Mouse (Mus musculus) embryonic fibroblast, embryonic 13.5 days (primary cell): ENCODE data around the gene Bola3. TPM values are rescaled to one million over a fixed set of nuclear protein-coding genes. Genes with fewer than 3 reads are reported as not detected.

Source experiments
- H3K27ac ChIP-seq: 2 replicates; pipeline ENCODE4 v1.5.1; 2012; ENCODE audit warnings: low read length, control low read depth, inconsistent platforms; ENCODE audit not compliant: insufficient read depth
- H3K4me1 ChIP-seq: 2 replicates; pipeline ENCODE4 v1.6.1; 2011; ENCODE audit warnings: low read length; ENCODE audit not compliant: control insufficient read depth, insufficient read depth
- H3K4me3 ChIP-seq: 2 replicates; pipeline ENCODE4 v1.5.1; 2011; ENCODE audit warnings: mild to moderate bottlenecking, control low read depth, low read length; ENCODE audit not compliant: insufficient read depth
- CTCF ChIP-seq: IDR thresholded peaks from 2 replicates; pipeline ENCODE4 v1.5.1; 2011; ENCODE audit warnings: mild to moderate bottlenecking, control low read depth, low read length, moderate library complexity, borderline replicate concordance; ENCODE audit not compliant: insufficient read depth
- POLR2A ChIP-seq: IDR thresholded peaks from 2 replicates; pipeline ENCODE4 v1.6.1; 2011; ENCODE audit warnings: low read depth, mild to moderate bottlenecking, control low read depth, low read length, moderate library complexity
- polyA plus RNA-seq: library from polyadenylated mRNA; stranded (reverse); fragments of >200 nt; gene quantifications from 2 replicates; pipeline ENCODE4 v1.2.4, GENCODE M21; 2011; ENCODE audit warnings: low read depth; ENCODE audit not compliant: missing spikeins, insufficient read length

Gene Bola3
- polyA plus RNA-seq, 1 experiment: 88.1 TPM

- TF ChIP-seq CTCF (no peak), POLR2A (no peak)
- no peak overlapping the region for H3K27ac ChIP-seq
- H3K4me1 ChIP-seq: no peaks in the 10 kb centered on the region
- no peak overlapping the region for H3K4me3 ChIP-seq
Measured at GRCm38 (mm10) chr6:83394122-83394521, 45.2 kb downstream of the Bola3 start.

GRCm38 (mm10) chr6:83395544-83396229 is 46.7 kb downstream of the Bola3 start:
- Histone ChIP-seq H3K27ac (no peak overlapping the region), H3K4me3 (no peak overlapping the region), H3K4me1 (no peaks in the 10 kb centered on the region)
- TF ChIP-seq CTCF (no peak), POLR2A (no peak)

- H3K4me3 ChIP-seq: no peak overlapping the region
- no peaks in the 10 kb centered on the region for H3K4me1 ChIP-seq
- no peak overlapping the region for H3K27ac ChIP-seq
- TF ChIP-seq POLR2A (no peak), CTCF (no peak)
Measured at GRCm38 (mm10) chr6:83396711-83397110, 47.8 kb downstream of the Bola3 start.

- no peak overlapping the region for H3K4me3 ChIP-seq
- H3K27ac ChIP-seq: no peak overlapping the region
- TF ChIP-seq POLR2A (no peak), CTCF (no peak)
- H3K4me1 ChIP-seq: no peaks in the 10 kb centered on the region
Measured at GRCm38 (mm10) chr6:83397728-83398127, 48.8 kb downstream of the Bola3 start.

GRCm38 (mm10) chr6:83399790-83400189 is 50.8 kb downstream of the Bola3 start:
- no peaks in the 10 kb centered on the region for H3K4me1 ChIP-seq

GRCm38 (mm10) chr6:83403481-83403880 is 54.5 kb downstream of the Bola3 start:
- TF ChIP-seq CTCF (no peak), POLR2A (no peak)
- no peak overlapping the region for H3K4me3 ChIP-seq
- no peak overlapping the region for H3K27ac ChIP-seq
- no peaks in the 10 kb centered on the region for H3K4me1 ChIP-seq

More at GRCm38 (mm10) chr6:83399790-83400189, 50.8 kb downstream of the Bola3 start:
- Histone ChIP-seq H3K27ac (no peak overlapping the region), H3K4me3 (no peak overlapping the region)
- no peak for TF ChIP-seq POLR2A
- no peak for TF ChIP-seq CTCF

GRCm38 (mm10) chr6:83404571-83404970 is 55.6 kb downstream of the Bola3 start:
- H3K4me1 ChIP-seq: no peaks in the 10 kb centered on the region
- H3K27ac ChIP-seq: no peak overlapping the region
- no peak for TF ChIP-seq POLR2A
- no peak for TF ChIP-seq CTCF
- H3K4me3 ChIP-seq: no peak overlapping the region

- Histone ChIP-seq H3K4me3 (no peak overlapping the region), H3K27ac (no peak overlapping the region), H3K4me1 (no peaks in the 10 kb centered on the region; the same call in 1 of the 2 replicates)
- TF ChIP-seq CTCF (no peak), POLR2A (no peak)
Measured at GRCm38 (mm10) chr6:83405511-83406064, 56.6 kb downstream of the Bola3 start.

- Histone ChIP-seq H3K27ac (peak overlapping the region; percentile 59), H3K4me1 (peaks cover 3% of the 10 kb centered on the region; the same call in 1 of the 2 replicates), H3K4me3 (no peak overlapping the region)
- TF ChIP-seq POLR2A (no peak), CTCF (no peak)
Measured at GRCm38 (mm10) chr6:83408510-83408909, 59.6 kb downstream of the Bola3 start.

Other genes starting within 250 kb of the Bola3 start
- gene Ccdc142, start 247.5 kb upstream of the Bola3 start, polyA plus RNA-seq: 0.60 TPM in 1 of 2 replicates, not detected in the other
- 1.2 and 1.9 TPM in 2 replicates for gene Gm42688, start 247.5 kb upstream of the Bola3 start, polyA plus RNA-seq
- gene Mrpl53, start 240.1 kb upstream of the Bola3 start, polyA plus RNA-seq: 41.9 and 42.7 TPM in 2 replicates
- gene Mogs, start 233.7 kb upstream of the Bola3 start, polyA plus RNA-seq: 28.0 TPM in 2 replicates
- 37.3 and 44.5 TPM in 2 replicates for gene Wbp1, start 227.6 kb upstream of the Bola3 start, polyA plus RNA-seq
- gene Ino80b, start 223.7 kb upstream of the Bola3 start, polyA plus RNA-seq: 6.6 and 7.4 TPM in 2 replicates
- gene Rtkn, start 213.7 kb upstream of the Bola3 start, polyA plus RNA-seq: 13.4 and 15.4 TPM in 2 replicates
- gene Wdr54, start 192.8 kb upstream of the Bola3 start, polyA plus RNA-seq: 5.4 TPM in 2 replicates
- 0.51 and 0.70 TPM in 2 replicates for gene 1700003E16Rik, start 192.7 kb upstream of the Bola3 start, polyA plus RNA-seq
- 92.5 and 98.8 TPM in 2 replicates for gene Dctn1, start 183.2 kb upstream of the Bola3 start, polyA plus RNA-seq
- not detected in 2 replicates for gene Slc4a5, start 129.3 kb upstream of the Bola3 start, polyA plus RNA-seq
- 123 and 138 TPM in 2 replicates for gene Mthfd2, start 23.2 kb upstream of the Bola3 start, polyA plus RNA-seq
- 139 and 148 TPM in 2 replicates for gene Mob1a, start 23.1 kb upstream of the Bola3 start, polyA plus RNA-seq
- gene Tet3, start 109.9 kb downstream of the Bola3 start, polyA plus RNA-seq: 13.8 and 18.6 TPM in 2 replicates
- gene Dguok, start 157.8 kb downstream of the Bola3 start, polyA plus RNA-seq: 27.6 and 39.7 TPM in 2 replicates
- gene Actg2, start 187.1 kb downstream of the Bola3 start, polyA plus RNA-seq: 517 and 617 TPM in 2 replicates
- 24.6 and 32.3 TPM in 2 replicates for gene Stambp, start 223.6 kb downstream of the Bola3 start, polyA plus RNA-seq